Mouse (Mus musculus): ENCODE measurements around the gene Pnpla7. TPM values are rescaled to one million over a fixed set of nuclear protein-coding genes. Genes with fewer than 3 reads are reported as not detected.

Pnpla7 gene
- polyA plus RNA-seq (2015; fragmentation: Nextera tagmentation; extraction: Ambion mirVana) = 24.9 and 30.7 TPM in 2 replicates

GRCm38 (mm10) chr2:24975704-24976297, at the start of gene Pnpla7:
Gene Pnpla7 (plus strand): TSS chr2:24976033.

GRCm38 (mm10) chr2:24935057-24935796, 40.6 kb upstream of the Pnpla7 start, which contains the start of gene Arrdc1:
Gene Arrdc1 (minus strand): TSS chr2:24935252.

GRCm38 (mm10) chr2:24949421-24950188, 26.2 kb upstream of the Pnpla7 start, which contains the start of gene Zmynd19:
Gene Zmynd19 (plus strand): TSS chr2:24949792.

GRCm38 (mm10) chr2:24962304-24963000, 13.4 kb upstream of the Pnpla7 start, which contains the start of gene Dph7:
Gene Dph7 (plus strand): TSS chr2:24962400.

GRCm38 (mm10) chr2:24974906-24975703, 728 bp upstream of the Pnpla7 start, which contains the start of gene Mrpl41:
Gene Mrpl41 (minus strand): TSS chr2:24975098.

GRCm38 (mm10) chr2:25054221-25055067, 78.6 kb downstream of the Pnpla7 start, which contains the start of gene Nsmf:
Gene Nsmf (plus strand): TSS chr2:25054355.

GRCm38 (mm10) chr2:25080076-25080475, 104.2 kb downstream of the Pnpla7 start, which contains the start of gene Entpd8:
Gene Entpd8 (plus strand): TSS chr2:25080304.

GRCm38 (mm10) chr2:25095109-25095850, 119.4 kb downstream of the Pnpla7 start, which contains the start of gene Noxa1:
Gene Noxa1 (minus strand): TSS chr2:25095149.

Other genes starting within 250 kb of the Pnpla7 start
- 0.01 and 0.06 TPM in 2 replicates for gene Cacna1b, start 212.9 kb upstream of the Pnpla7 start, polyA plus RNA-seq (2015; fragmentation: Nextera tagmentation; extraction: Ambion mirVana)
- 25.0 and 28.0 TPM in 2 replicates for gene Ehmt1, start 56.4 kb upstream of the Pnpla7 start, polyA plus RNA-seq (2015; fragmentation: Nextera tagmentation; extraction: Ambion mirVana)
- gene Arrdc1, start 40.8 kb upstream of the Pnpla7 start, polyA plus RNA-seq (2015; fragmentation: Nextera tagmentation; extraction: Ambion mirVana) = 39.2 and 50.4 TPM in 2 replicates
- 13.4 and 15.2 TPM in 2 replicates for gene Zmynd19, start 26.2 kb upstream of the Pnpla7 start, polyA plus RNA-seq (2015; fragmentation: Nextera tagmentation; extraction: Ambion mirVana)
- 15.2 and 15.6 TPM in 2 replicates for gene Dph7, start 13.6 kb upstream of the Pnpla7 start, polyA plus RNA-seq (2015; fragmentation: Nextera tagmentation; extraction: Ambion mirVana)
- gene Mrpl41, start 935 bp upstream of the Pnpla7 start, polyA plus RNA-seq (2015; fragmentation: Nextera tagmentation; extraction: Ambion mirVana) = 97.8 and 105 TPM in 2 replicates
- gene Nsmf, start 78.3 kb downstream of the Pnpla7 start, polyA plus RNA-seq (2015; fragmentation: Nextera tagmentation; extraction: Ambion mirVana) = 16.5 and 22.2 TPM in 2 replicates
- gene Entpd8, start 104.3 kb downstream of the Pnpla7 start, polyA plus RNA-seq (2015; fragmentation: Nextera tagmentation; extraction: Ambion mirVana) = not detected in 2 replicates
- gene Noxa1, start 119.1 kb downstream of the Pnpla7 start, polyA plus RNA-seq (2015; fragmentation: Nextera tagmentation; extraction: Ambion mirVana) = 0.07 and 0.21 TPM in 2 replicates
- gene Nrarp, start 204.7 kb downstream of the Pnpla7 start, polyA plus RNA-seq (2015; fragmentation: Nextera tagmentation; extraction: Ambion mirVana) = 5.3 and 5.6 TPM in 2 replicates
- gene Tor4a, start 220.9 kb downstream of the Pnpla7 start, polyA plus RNA-seq (2015; fragmentation: Nextera tagmentation; extraction: Ambion mirVana) = 9.0 and 12.1 TPM in 2 replicates
- gene Nelfb, start 235.5 kb downstream of the Pnpla7 start, polyA plus RNA-seq (2015; fragmentation: Nextera tagmentation; extraction: Ambion mirVana) = 46.6 and 50.8 TPM in 2 replicates
- gene Stpg3, start 238.6 kb downstream of the Pnpla7 start, polyA plus RNA-seq (2015; fragmentation: Nextera tagmentation; extraction: Ambion mirVana) = not detected in 2 replicates
- 0.82 and 1.2 TPM in 2 replicates for gene Fam166a, start 242.7 kb downstream of the Pnpla7 start, polyA plus RNA-seq (2015; fragmentation: Nextera tagmentation; extraction: Ambion mirVana)
- gene Tubb4b, start 248.7 kb downstream of the Pnpla7 start, polyA plus RNA-seq (2015; fragmentation: Nextera tagmentation; extraction: Ambion mirVana) = 605 and 682 TPM in 2 replicates